Mouse (Mus musculus): ENCODE data around the gene Hlf. TPM values are rescaled to one million over a fixed set of nuclear protein-coding genes. Genes with fewer than 3 reads are reported as not detected.
A peak's percentile ranks its signal among the peaks of the same experiment; 100 is the strongest.

Gene Hlf
- total RNA-seq (2021): 10 to 100 TPM in 1 of 2 experiments, 1 to 10 TPM in 1; 8.9 to 14.8 TPM
- long read RNA-seq, experiment 1, full-length matches to known transcripts: 2 of 4 reads
- long read RNA-seq, experiment 1, partial matches to known transcripts: 0 of 4 reads
- long read RNA-seq, experiment 1, other reads (novel, unspliced or antisense): 2 of 4 reads
- long read RNA-seq, experiment 2, partial matches to known transcripts: 1 of 8 reads
- long read RNA-seq, experiment 2, other reads (novel, unspliced or antisense): 6 of 8 reads

- peak; percentile 86 to 89 for DNase-seq (ENCODE audit: low spot score in 2 of 2)
These were observed at the start of gene Hlf for GRCm38 (mm10) chr11:90390817-90391173. Gene Hlf (minus strand): TSS chr11:90390895.

GRCm38 (mm10) chr11:90438768-90439167 lies 48.1 kb upstream of the Hlf start:
- no peak for DNase-seq (ENCODE audit: low spot score in 2 of 2)

- DNase-seq (ENCODE audit: low spot score in 2 of 2): no peak
These were observed 34.5 kb upstream of the Hlf start for GRCm38 (mm10) chr11:90425207-90425525.

GRCm38 (mm10) chr11:90424334-90425206 lies 33.9 kb upstream of the Hlf start:
- no peak for DNase-seq (ENCODE audit: low spot score in 2 of 2)

DNA sequence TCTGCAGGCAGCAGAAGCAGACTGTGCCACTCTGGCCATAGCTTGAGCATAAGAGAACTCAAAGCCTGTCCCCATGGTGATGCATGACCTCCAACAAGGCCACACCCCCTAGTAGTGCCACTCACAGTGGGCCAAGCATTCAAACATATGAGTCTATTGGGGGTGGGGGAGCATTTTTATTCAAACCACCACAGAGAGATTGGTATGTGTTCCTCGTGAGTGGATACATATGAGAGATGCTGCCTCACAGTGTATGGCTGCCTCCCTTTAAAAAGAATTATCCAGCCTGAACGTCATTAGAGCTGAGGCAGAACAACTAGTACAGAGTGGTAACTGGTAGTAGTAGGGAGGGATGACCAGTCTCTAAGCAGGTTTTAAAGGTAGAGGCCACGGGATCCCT lies 33.2 kb upstream of the Hlf start:
- no peak for DNase-seq (ENCODE audit: low spot score in 2 of 2)

- DNase-seq (ENCODE audit: low spot score in 2 of 2): no peak
These were observed 29.0 kb upstream of the Hlf start for GRCm38 (mm10) chr11:90419706-90420105.

- DNase-seq (ENCODE audit: low spot score in 2 of 2): peak; percentile 99
These were observed 27.2 kb upstream of the Hlf start for GRCm38 (mm10) chr11:90417921-90418320.

- DNase-seq (ENCODE audit: low spot score in 2 of 2): no peak
These were observed 26.3 kb upstream of the Hlf start for GRCm38 (mm10) chr11:90417011-90417410.

GRCm38 (mm10) chr11:90398850-90399249 lies 8.2 kb upstream of the Hlf start:
- no peak for DNase-seq (ENCODE audit: low spot score in 2 of 2)

GRCm38 (mm10) chr11:90391271-90392185 lies 833 bp upstream of the Hlf start:
- DNase-seq (ENCODE audit: low spot score in 2 of 2): no peak

DNA sequence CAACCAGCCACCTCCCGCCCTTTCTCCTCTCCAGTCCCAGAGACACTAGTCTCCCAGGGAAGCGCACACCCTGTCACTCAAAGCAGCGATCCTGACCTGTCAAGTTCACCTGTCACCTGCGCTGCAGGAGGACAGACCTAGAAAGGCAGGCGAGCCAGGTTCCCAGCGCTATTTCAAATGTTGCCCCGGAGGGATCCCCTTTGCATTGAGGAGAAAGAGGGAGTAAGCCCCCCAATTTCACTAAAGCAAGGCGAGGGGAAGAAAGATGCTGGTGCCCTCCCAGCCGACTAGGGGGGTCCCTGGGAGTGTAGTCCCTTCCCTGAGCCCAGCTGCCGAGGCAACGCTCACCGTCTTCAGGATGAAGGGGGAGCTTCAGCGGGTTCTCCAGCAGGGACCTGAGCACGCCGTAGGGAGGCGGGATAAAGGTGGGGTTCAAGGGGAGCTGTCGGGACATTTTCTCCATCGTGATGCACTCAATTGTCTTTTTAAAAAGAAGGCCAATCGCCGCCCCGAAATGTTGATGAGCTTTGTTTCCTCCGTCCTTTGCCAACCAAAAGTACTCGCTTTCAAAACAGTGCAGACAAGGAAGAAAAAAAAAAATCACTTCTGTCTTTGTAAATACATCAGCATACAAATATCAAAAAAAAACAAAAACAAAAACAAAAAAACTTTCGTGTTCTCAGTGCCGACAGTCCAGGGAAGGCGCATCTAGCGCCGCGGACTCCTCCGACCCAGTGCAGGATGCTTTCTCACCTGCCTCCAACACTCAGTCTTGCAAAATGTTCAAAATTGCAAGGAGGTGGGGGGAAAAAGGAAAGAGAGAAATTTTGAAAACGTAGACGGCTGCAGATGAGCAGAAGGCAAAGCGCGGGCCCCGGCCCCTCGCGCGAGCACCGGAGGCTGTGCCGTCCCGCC lies 536 bp downstream of the Hlf start:
- DNase-seq (ENCODE audit: low spot score in 2 of 2): no peak

GRCm38 (mm10) chr11:90389174-90389901 lies 1.4 kb downstream of the Hlf start:
- DNase-seq (ENCODE audit: low spot score in 2 of 2): peak in 1 of 2 experiments; percentile 24

DNA sequence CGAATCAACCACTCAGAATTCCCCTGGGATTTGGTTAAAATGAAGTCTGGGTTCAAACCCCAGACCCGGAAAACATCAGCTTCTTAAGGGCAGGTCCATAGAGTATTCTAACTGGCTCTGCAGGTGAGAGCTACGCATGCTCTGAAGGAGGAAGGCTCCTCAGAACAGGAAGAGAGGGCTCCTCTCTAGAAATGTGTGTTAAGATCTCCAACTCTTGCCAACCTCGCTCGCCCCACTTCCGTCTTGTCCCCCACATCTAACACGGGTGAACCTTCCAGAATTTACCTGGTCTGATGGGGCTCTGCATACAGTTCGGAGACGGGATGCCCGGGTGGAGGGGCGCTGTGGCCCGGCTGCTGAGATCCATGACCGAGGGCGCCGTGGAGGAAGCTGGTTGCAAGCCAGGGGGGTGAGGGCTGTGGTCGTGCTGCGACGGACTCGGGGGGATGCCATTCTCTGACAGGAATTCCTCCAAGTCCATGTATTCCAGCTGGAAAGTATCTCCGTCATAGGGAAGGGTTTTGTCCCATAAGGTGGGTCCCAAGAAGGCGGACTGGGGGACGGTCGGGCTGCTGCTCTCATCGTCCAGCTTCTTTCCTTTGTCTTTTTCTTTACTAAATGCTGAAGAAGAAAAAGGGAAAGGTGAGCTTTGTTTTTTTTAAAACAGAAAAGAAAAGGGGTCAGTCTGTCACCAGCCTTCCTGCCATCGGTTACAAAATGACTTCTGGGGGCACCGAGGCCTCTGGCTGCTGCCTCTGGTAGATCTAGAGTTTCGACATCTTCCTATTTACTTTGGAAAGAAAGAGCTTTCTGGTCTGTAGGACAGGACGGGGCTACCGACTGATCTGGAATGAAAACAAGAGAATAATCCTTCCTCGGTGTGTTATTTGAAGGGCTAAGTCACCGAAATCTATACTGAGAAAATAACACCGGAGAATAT lies 2.9 kb downstream of the Hlf start:
- DNase-seq (ENCODE audit: low spot score in 2 of 2): no peak

DNA sequence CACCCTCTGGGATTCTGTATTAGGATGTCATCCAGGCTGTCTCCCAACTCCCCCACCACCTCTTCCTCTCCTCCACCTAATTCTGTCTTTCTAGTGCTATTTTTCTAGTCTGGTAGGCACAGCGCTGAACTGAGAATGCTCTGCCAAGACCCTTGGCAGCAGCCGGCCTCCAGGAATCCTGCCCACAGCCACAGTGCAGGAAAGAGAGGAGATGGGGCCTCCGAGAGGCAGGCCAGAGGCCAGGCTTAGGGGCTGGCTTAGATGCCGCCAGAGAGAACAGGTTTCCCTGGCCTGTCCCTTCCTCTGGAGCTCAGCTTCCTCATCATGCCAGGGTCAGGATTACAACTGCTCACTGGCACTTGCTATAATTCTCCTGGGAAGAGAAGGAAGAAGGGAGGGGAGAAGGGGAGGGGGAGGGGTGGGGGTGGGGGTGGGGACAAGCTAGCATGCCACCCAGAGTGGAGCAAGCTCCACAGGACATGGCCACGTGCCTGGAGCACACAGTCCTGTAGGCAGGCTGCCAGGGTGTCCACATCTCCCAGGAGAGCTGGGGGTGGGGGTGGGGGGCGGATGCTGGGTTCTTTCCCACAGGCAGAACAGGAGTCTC lies 8.6 kb downstream of the Hlf start:
- DNase-seq (ENCODE audit: low spot score in 2 of 2): peak in 1 of 2 experiments; percentile 52

DNA sequence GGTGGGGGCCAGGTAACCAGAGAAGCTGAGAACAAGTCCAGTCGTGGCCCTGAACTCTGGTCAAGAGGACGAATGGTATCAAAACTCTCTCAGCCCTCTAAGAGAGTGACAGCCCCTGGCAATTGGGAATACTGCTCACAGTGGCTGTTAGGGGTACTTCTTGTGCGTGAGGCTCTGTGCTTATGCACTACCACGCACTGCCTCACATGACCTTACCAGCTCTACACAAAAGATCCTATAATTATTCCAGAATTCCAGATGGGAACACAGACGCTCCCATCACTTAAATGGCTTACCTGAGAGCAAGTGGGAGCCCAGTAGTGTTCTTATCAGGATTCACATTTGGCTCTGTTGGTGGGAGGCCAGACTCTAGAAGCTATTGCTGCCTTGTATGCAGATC lies 9.6 kb downstream of the Hlf start:
- no peak for DNase-seq (ENCODE audit: low spot score in 2 of 2)

DNA sequence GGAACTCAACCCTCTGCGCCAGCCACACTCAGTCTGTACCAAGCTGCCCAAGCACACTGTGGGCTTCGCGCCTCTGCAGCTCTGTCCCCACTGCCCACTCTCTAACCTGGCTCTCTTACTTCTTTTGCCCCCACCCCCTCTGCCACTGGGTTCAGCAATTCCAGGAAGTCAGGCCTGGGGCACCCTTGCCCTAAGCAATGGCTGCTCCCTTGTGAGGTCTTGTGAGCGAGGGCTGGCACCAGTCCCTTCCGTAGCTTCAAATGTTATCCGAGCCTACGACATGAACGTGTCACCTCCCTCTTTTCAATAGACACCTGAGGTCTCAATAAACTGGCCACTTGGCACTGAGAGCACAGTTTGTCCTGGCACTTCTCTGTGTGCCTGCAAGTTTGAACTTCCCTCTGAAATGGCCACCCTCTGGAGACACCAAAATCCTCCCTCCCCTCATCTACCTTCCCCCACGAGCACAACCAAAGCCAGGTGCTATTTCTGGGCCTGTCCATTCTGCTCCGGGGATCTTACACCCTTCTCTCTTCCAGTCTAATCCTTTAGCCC lies 10.5 kb downstream of the Hlf start:
- no peak for DNase-seq (ENCODE audit: low spot score in 2 of 2)

GRCm38 (mm10) chr11:90378008-90378407 lies 12.7 kb downstream of the Hlf start:
- DNase-seq (ENCODE audit: low spot score in 2 of 2): no peak

- DNase-seq (ENCODE audit: low spot score in 2 of 2): no peak
These were observed 14.3 kb downstream of the Hlf start for GRCm38 (mm10) chr11:90376436-90376835.

Measured in adrenal gland, adult 18-20 months (tissue).